Mouse (Mus musculus): Measurements from ENCODE around the gene Card14. TPM values are rescaled to one million over a fixed set of nuclear protein-coding genes. Genes with fewer than 3 reads are reported as not detected.

Card14 gene
- polyA plus RNA-seq, 2 experiments = 1.7 to 2.0 TPM

- DNase-seq (ENCODE audit: low spot score) = no peak
- 86% methylated on average over 4 of the region's 4 CpGs for WGBS
- no peak overlapping the region for H3K4me2 ChIP-seq (replicated peaks; ENCODE audit: low read depth, low read length, severe bottlenecking)
- no peak for TF ChIP-seq POLR2A (IDR thresholded peaks at IDR 0.05; ENCODE audit: borderline replicate concordance, extremely low read depth, insufficient read depth, insufficient read length)
- no peak overlapping the region for H3K27ac ChIP-seq (replicated peaks; ENCODE audit: low read depth, low read length)
- ATAC-seq (ENCODE audit: low FRiP score, low read depth) = no peak
- H3K4me3 ChIP-seq (replicated peaks; ENCODE audit: low read length) = no peak overlapping the region
- H3K9ac ChIP-seq (ENCODE audit: low read depth, low read length, severe bottlenecking) = no peak overlapping the region
- H3K4me1 ChIP-seq (ENCODE audit: control insufficient read depth, insufficient read depth, low read length) = no peaks in the 10 kb centered on the region
- no peaks in the 10 kb centered on the region for H3K36me3 ChIP-seq (ENCODE audit: control insufficient read depth, insufficient read depth, low read length)
- no peaks in the 10 kb centered on the region for H3K27me3 ChIP-seq (ENCODE audit: control insufficient read depth, insufficient read depth, low read length)
- H3K9me3 ChIP-seq (ENCODE audit: control insufficient read depth, low read length) = no peaks in the 10 kb centered on the region
Observed at GRCm38 (mm10) chr11:119347125-119347524, 39.6 kb downstream of the Card14 start.

- WGBS = 77% methylated on average over 7 of the region's 7 CpGs
- TF ChIP-seq POLR2A (IDR thresholded peaks at IDR 0.05; ENCODE audit: borderline replicate concordance, extremely low read depth, insufficient read depth, insufficient read length) = no peak
- Histone ChIP-seq H3K36me3 (ENCODE audit: control insufficient read depth, insufficient read depth, low read length) (no peaks in the 10 kb centered on the region), H3K27me3 (ENCODE audit: control insufficient read depth, insufficient read depth, low read length) (no peaks in the 10 kb centered on the region), H3K4me3 (replicated peaks; ENCODE audit: low read length) (no peak overlapping the region), H3K9ac (ENCODE audit: low read depth, low read length, severe bottlenecking) (no peak overlapping the region), H3K4me2 (replicated peaks; ENCODE audit: low read depth, low read length, severe bottlenecking) (no peak overlapping the region), H3K27ac (replicated peaks; ENCODE audit: low read depth, low read length) (no peak overlapping the region), H3K9me3 (ENCODE audit: control insufficient read depth, low read length) (no peaks in the 10 kb centered on the region), H3K4me1 (ENCODE audit: control insufficient read depth, insufficient read depth, low read length) (peaks cover 9% of the 10 kb centered on the region)
- DNase-seq (ENCODE audit: low spot score) = no peak
- ATAC-seq (ENCODE audit: low FRiP score, low read depth) = no peak
Observed at GRCm38 (mm10) chr11:119352113-119352512, 44.5 kb downstream of the Card14 start.

GRCm38 (mm10) chr11:119353946-119354345 lies 46.4 kb downstream of the Card14 start:
- no peak for TF ChIP-seq POLR2A (IDR thresholded peaks at IDR 0.05; ENCODE audit: borderline replicate concordance, extremely low read depth, insufficient read depth, insufficient read length)
- no peak overlapping the region for H3K4me3 ChIP-seq (replicated peaks; ENCODE audit: low read length)
- 89% methylated on average over 4 of the region's 4 CpGs for WGBS
- peaks cover 9% of the 10 kb centered on the region for H3K4me1 ChIP-seq (ENCODE audit: control insufficient read depth, insufficient read depth, low read length)
- no peaks in the 10 kb centered on the region for H3K27me3 ChIP-seq (ENCODE audit: control insufficient read depth, insufficient read depth, low read length)
- H3K9me3 ChIP-seq (ENCODE audit: control insufficient read depth, low read length) = no peaks in the 10 kb centered on the region
- no peak overlapping the region for H3K9ac ChIP-seq (ENCODE audit: low read depth, low read length, severe bottlenecking)
- no peak for ATAC-seq (ENCODE audit: low FRiP score, low read depth)
- no peak overlapping the region for H3K4me2 ChIP-seq (replicated peaks; ENCODE audit: low read depth, low read length, severe bottlenecking)
- H3K36me3 ChIP-seq (ENCODE audit: control insufficient read depth, insufficient read depth, low read length) = peaks cover 6% of the 10 kb centered on the region
- no peak overlapping the region for H3K27ac ChIP-seq (replicated peaks; ENCODE audit: low read depth, low read length)
- DNase-seq (ENCODE audit: low spot score) = no peak

GRCm38 (mm10) chr11:119354798-119355442 lies 47.4 kb downstream of the Card14 start:
- 5% methylated on average over 23 of the region's 23 CpGs for WGBS
- peak overlapping the region; percentile 68 for H3K4me3 ChIP-seq (replicated peaks; ENCODE audit: low read length)
- peaks cover 12% of the 10 kb centered on the region for H3K36me3 ChIP-seq (ENCODE audit: control insufficient read depth, insufficient read depth, low read length)
- H3K9ac ChIP-seq (ENCODE audit: low read depth, low read length, severe bottlenecking) = peak overlapping the region; percentile 81
- DNase-seq (ENCODE audit: low spot score) (no peak), ATAC-seq (ENCODE audit: low FRiP score, low read depth) (peak; percentile 41)
- H3K4me2 ChIP-seq (replicated peaks; ENCODE audit: low read depth, low read length, severe bottlenecking) = peak overlapping the region; percentile 90
- no peak overlapping the region; the same call in 1 of the 2 replicates for H3K27ac ChIP-seq (replicated peaks; ENCODE audit: low read depth, low read length)
- H3K4me1 ChIP-seq (ENCODE audit: control insufficient read depth, insufficient read depth, low read length) = peaks cover 9% of the 10 kb centered on the region
- no peaks in the 10 kb centered on the region for H3K9me3 ChIP-seq (ENCODE audit: control insufficient read depth, low read length)
- no peak for TF ChIP-seq POLR2A (IDR thresholded peaks at IDR 0.05; ENCODE audit: borderline replicate concordance, extremely low read depth, insufficient read depth, insufficient read length)
- H3K27me3 ChIP-seq (ENCODE audit: control insufficient read depth, insufficient read depth, low read length) = no peaks in the 10 kb centered on the region

- H3K4me2 ChIP-seq (replicated peaks; ENCODE audit: low read depth, low read length, severe bottlenecking) = peak within 1 kb of the TSS; percentile 90
- no peak within 1 kb of the TSS; the same call in 1 of the 2 replicates for H3K27ac ChIP-seq (replicated peaks; ENCODE audit: low read depth, low read length)
- DNase-seq (ENCODE audit: low spot score) = peak; percentile 81
- H3K9me3 ChIP-seq (ENCODE audit: control insufficient read depth, low read length) = no peaks in the 10 kb centered on the region
- peak within 1 kb of the TSS; percentile 81 for H3K9ac ChIP-seq (ENCODE audit: low read depth, low read length, severe bottlenecking)
- H3K4me1 ChIP-seq (ENCODE audit: control insufficient read depth, insufficient read depth, low read length) = peaks cover 9% of the 10 kb centered on the region
- peaks cover 15% of the 10 kb centered on the region for H3K36me3 ChIP-seq (ENCODE audit: control insufficient read depth, insufficient read depth, low read length)
- 1% methylated on average over 36 of the region's 40 CpGs for WGBS
- peak; percentile 96 for ATAC-seq (ENCODE audit: low FRiP score, low read depth)
- peak within 1 kb of the TSS; percentile 68 for H3K4me3 ChIP-seq (replicated peaks; ENCODE audit: low read length)
- TF ChIP-seq POLR2A (IDR thresholded peaks at IDR 0.05; ENCODE audit: borderline replicate concordance, extremely low read depth, insufficient read depth, insufficient read length) = no peak; the same call in 1 of the 2 replicates
- no peaks in the 10 kb centered on the region for H3K27me3 ChIP-seq (ENCODE audit: control insufficient read depth, insufficient read depth, low read length)
Observed at GRCm38 (mm10) chr11:119355443-119356385, 48.1 kb downstream of the Card14 start, which contains the start of the genes Sgsh and Slc26a11. TSS of gene Sgsh (minus strand) at chr11:119355536. TSS of gene Slc26a11 (plus strand) at chr11:119355557.

Data from limb, embryonic 14.5 days (tissue).